Mouse (Mus musculus) liver, adult 2 months (tissue): ENCODE data around the gene Tmem239. TPM values are rescaled to one million over a fixed set of nuclear protein-coding genes. Genes with fewer than 3 reads are reported as not detected.

ENCODE experiments used
- DNase-seq: peaks from one replicate; pipeline ENCODE4 v3.0.0-alpha.2; 2011; ENCODE audit warnings: low read depth, low spot score; ENCODE audit errors: extremely low read depth
- H3K27ac ChIP-seq: fragments of 200-500 bp; replicated peaks from 2 replicates; pipeline ENCODE4 v1.5.1; 2012; ENCODE audit warnings: low read depth, mild to moderate bottlenecking, control low read depth, inconsistent platforms, low read length; ENCODE audit not compliant: insufficient read depth
- H3K27me3 ChIP-seq: fragments of 200-500 bp; 2 replicates; pipeline ENCODE4 v1.6.1; 2012; ENCODE audit warnings: mild to moderate bottlenecking, moderate library complexity, low read length, inconsistent platforms; ENCODE audit not compliant: control insufficient read depth, insufficient read depth
- H3K36me3 ChIP-seq: fragments of 200-500 bp; 2 replicates; pipeline ENCODE4 v1.6.1; 2012; ENCODE audit warnings: low read length, inconsistent platforms; ENCODE audit not compliant: control insufficient read depth, insufficient read depth
- H3K4me1 ChIP-seq: fragments of 200-500 bp; 2 replicates; pipeline ENCODE4 v1.6.1; 2011; ENCODE audit warnings: low read length; ENCODE audit not compliant: control insufficient read depth, insufficient read depth
- H3K4me3 ChIP-seq: fragments of 200-500 bp; 2 replicates; pipeline ENCODE4 v1.5.1; 2011; ENCODE audit warnings: low read depth, mild to moderate bottlenecking, control low read depth, low read length, moderate library complexity; ENCODE audit not compliant: insufficient read depth
- H3K79me2 ChIP-seq: fragments of 200-500 bp; 2 replicates; pipeline ENCODE4 v1.6.1; 2012; ENCODE audit warnings: inconsistent platforms, mild to moderate bottlenecking, low read length, moderate library complexity; ENCODE audit not compliant: control insufficient read depth, insufficient read depth
- H3K9ac ChIP-seq: fragments of 200-500 bp; 2 replicates; pipeline ENCODE4 v1.6.1; 2012; ENCODE audit warnings: low read depth, mild to moderate bottlenecking, control low read depth, inconsistent platforms, low read length
- CTCF ChIP-seq: fragments of 200-500 bp; IDR thresholded peaks from 2 replicates; pipeline ENCODE4 v1.5.1; 2011; ENCODE audit warnings: low read depth, low read length, control low read depth
- POLR2A ChIP-seq: fragments of 200-500 bp; IDR thresholded peaks from 2 replicates; pipeline ENCODE4 v1.6.1; 2011; ENCODE audit warnings: low read length, control low read depth; ENCODE audit not compliant: insufficient read depth; ENCODE audit errors: extremely low read depth
- WGBS: fragments of 180-500 bp; shearing (Covaris S2); methylation state at CpG from one replicate; pipeline ENCODE4 v1.1.7; 2018; 5-methylcytosine and 5-hydroxymethylcytosine counted together
- polyA plus RNA-seq: library from polyadenylated mRNA; depleted of rRNA; stranded (reverse); fragments of >200 nt; gene quantifications from 2 replicates; pipeline ENCODE4 v1.2.3, GENCODE M21; 2012
- total RNA-seq: library from RNA; depleted of rRNA; stranded (reverse); fragments of >200 nt; gene quantifications from 2 replicates; pipeline ENCODE4 v1.2.3, GENCODE M21; 2014

The Tmem239 gene
- total and polyA plus RNA-seq, 2 experiments, result not detected

DNA sequence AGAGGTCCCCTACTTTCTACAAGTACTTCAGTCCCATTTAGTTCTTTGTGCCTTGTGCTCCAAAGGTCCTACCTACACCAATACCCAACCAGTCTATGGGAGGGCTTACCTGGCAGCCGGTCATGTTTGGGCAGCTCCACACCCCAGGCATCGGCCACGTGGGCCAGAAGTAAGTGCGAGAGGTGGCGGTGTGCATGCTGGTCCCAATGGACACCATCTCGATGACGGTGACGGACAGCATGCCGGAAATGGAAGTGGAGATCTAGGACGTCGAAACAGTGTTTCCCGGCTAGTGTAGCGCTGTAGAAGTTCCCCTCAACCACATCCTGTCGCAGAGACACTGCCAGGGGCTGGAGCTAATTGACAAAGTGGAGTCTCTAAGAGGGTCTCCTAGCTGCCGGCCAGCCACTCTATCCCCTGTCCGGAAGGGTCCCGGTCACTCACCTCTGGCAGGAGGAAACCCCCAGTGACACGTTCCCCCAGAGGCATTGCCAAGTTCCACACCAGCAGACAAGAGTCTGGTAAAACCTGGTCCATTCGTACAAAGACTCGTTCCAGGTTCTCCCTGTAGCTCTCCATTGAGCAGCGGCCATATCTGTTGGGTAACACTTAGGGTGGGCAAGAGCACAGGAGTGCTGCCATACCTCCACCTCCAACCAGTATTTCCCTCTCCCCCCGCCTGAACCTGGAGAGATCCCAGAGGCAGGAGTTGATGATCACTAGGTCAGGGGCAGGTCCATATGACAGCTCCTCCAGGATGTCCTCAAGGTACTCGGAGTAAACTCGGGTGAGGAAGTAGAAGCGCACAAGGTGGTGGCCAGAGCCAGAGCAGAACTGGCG, 15.7 kb downstream of the Tmem239 start:
- WGBS, result 97% methylated on average over 26 of the region's 26 CpGs
- Histone ChIP-seq H3K27ac (no peak overlapping the region), H3K9ac (no peak overlapping the region), H3K27me3 (no peaks in the 10 kb centered on the region), H3K4me1 (peaks cover 5% of the 10 kb centered on the region), H3K36me3 (peaks cover 4% of the 10 kb centered on the region), H3K4me3 (no peak overlapping the region), H3K79me2 (peaks cover 3% of the 10 kb centered on the region; the same call in 1 of the 2 replicates)
- DNase-seq, result no peak
- no peak for TF ChIP-seq CTCF

GRCm38 (mm10) chr2:130423397-130424125, 17.3 kb downstream of the Tmem239 start:
- H3K79me2 ChIP-seq, result peaks cover 3% of the 10 kb centered on the region; the same call in 1 of the 2 replicates
- 13% methylated on average over 49 of the region's 49 CpGs for WGBS
- peak; percentile 54 for DNase-seq
- peaks cover 4% of the 10 kb centered on the region for H3K36me3 ChIP-seq
- peaks cover 5% of the 10 kb centered on the region for H3K4me1 ChIP-seq
- no peaks in the 10 kb centered on the region for H3K27me3 ChIP-seq
- peak overlapping the region; percentile 83 for H3K9ac ChIP-seq
- TF ChIP-seq CTCF (no peak), POLR2A (no peak)
- peak overlapping the region; percentile 84 for H3K4me3 ChIP-seq
- peak overlapping the region; percentile 71 for H3K27ac ChIP-seq

GRCm38 (mm10) chr2:130424126-130424853, 18.0 kb downstream of the Tmem239 start, which contains the start of the genes Vps16 and Pced1a:
TSS of gene Vps16 (plus strand) at chr2:130424339.
TSS of gene Pced1a (minus strand) at chr2:130424701.
- no peaks in the 10 kb centered on the region for H3K36me3 ChIP-seq
- DNase-seq, result peak; percentile 79
- H3K4me3 ChIP-seq, result peak within 1 kb of the TSS; percentile 84
- H3K9ac ChIP-seq, result peak within 1 kb of the TSS; percentile 83
- WGBS, result under 1% methylated on average over 58 of the region's 58 CpGs
- peak; percentile 70 for TF ChIP-seq CTCF
- peak; percentile 55 for TF ChIP-seq POLR2A
- H3K4me1 ChIP-seq, result peaks cover 5% of the 10 kb centered on the region
- peak within 1 kb of the TSS; percentile 71 for H3K27ac ChIP-seq
- no peaks in the 10 kb centered on the region for H3K27me3 ChIP-seq
- H3K79me2 ChIP-seq, result peaks cover 3% of the 10 kb centered on the region; the same call in 1 of the 2 replicates

GRCm38 (mm10) chr2:130425112-130425511, 18.8 kb downstream of the Tmem239 start:
- TF ChIP-seq CTCF, result no peak
- TF ChIP-seq POLR2A, result no peak
- Histone ChIP-seq H3K27ac (no peak overlapping the region), H3K9ac (peak overlapping the region; percentile 82), H3K27me3 (no peaks in the 10 kb centered on the region), H3K79me2 (peaks cover 3% of the 10 kb centered on the region; the same call in 1 of the 2 replicates), H3K4me3 (peak overlapping the region; percentile 84; the same call in 1 of the 2 replicates), H3K36me3 (no peaks in the 10 kb centered on the region), H3K4me1 (peaks cover 5% of the 10 kb centered on the region)
- DNase-seq, result no peak
- 38% methylated on average over 5 of the region's 5 CpGs for WGBS

DNA sequence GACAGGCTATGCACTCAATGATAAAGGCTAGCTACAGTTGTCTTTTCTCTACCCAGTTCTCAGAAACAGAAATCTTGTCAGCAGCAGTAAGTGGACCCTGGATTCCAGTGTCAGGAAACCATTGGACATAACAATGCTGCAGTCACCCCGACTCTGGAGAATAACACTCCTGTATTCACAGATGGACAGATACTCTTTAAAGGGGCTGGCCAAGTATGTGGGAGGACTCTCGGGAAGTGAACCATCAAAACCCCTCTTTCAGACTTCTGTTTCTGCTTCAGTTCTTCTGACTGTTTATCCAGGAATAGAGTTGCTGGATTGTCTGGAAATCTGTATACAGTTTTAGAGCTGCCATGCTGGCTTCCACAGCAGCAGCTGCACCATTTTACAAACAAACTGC, 23.6 kb downstream of the Tmem239 start:
- Histone ChIP-seq H3K79me2 (peaks cover 8% of the 10 kb centered on the region; the same call in 1 of the 2 replicates), H3K4me1 (no peaks in the 10 kb centered on the region), H3K4me3 (no peak overlapping the region), H3K36me3 (no peaks in the 10 kb centered on the region), H3K27ac (no peak overlapping the region), H3K9ac (no peak overlapping the region), H3K27me3 (no peaks in the 10 kb centered on the region)
- no peak for DNase-seq
- TF ChIP-seq POLR2A (no peak), CTCF (no peak)
- 77% methylated on average over 2 of the region's 2 CpGs for WGBS
